Mouse (Mus musculus) liver, postnatal 0 days (tissue): Measurements from ENCODE around the gene Tunar. TPM values are rescaled to one million over a fixed set of nuclear protein-coding genes. Genes with fewer than 3 reads are reported as not detected.

Experiments
- ATAC-seq: fragments of 200-750 bp; cut with Nextera tagmentation; 2 replicates; pipeline ENCODE4 v1.8.0; 2017; ENCODE audit warnings: mild to moderate bottlenecking, moderate library complexity
- DNase-seq: peaks from one replicate; pipeline ENCODE4 v3.0.0-alpha.2; 2016
- H3K27ac ChIP-seq: fragments of 300-500 bp; sonication (generic); 2 replicates; pipeline ENCODE4 v1.5.1; 2014; ENCODE audit warnings: antibody characterized with exemption, moderate library complexity, mild to moderate bottlenecking, low read depth
- H3K27me3 ChIP-seq: fragments of 300-500 bp; sonication (generic); 2 replicates; pipeline ENCODE4 v1.6.1; 2014; ENCODE audit warnings: low read length, control low read depth, mixed read lengths; ENCODE audit not compliant: insufficient read depth
- H3K36me3 ChIP-seq: fragments of 300-500 bp; sonication (generic); replicated peaks from 2 replicates; pipeline ENCODE4 v1.6.1; 2014; ENCODE audit warnings: mild to moderate bottlenecking, control low read depth, low read length, moderate library complexity, mixed read lengths; ENCODE audit not compliant: insufficient read depth
- H3K4me1 ChIP-seq: fragments of 300-500 bp; sonication (generic); 2 replicates; pipeline ENCODE4 v1.6.1; 2014; ENCODE audit warnings: antibody characterized with exemption, mild to moderate bottlenecking, control low read depth; ENCODE audit not compliant: insufficient read depth
- H3K4me2 ChIP-seq: fragments of 300-500 bp; sonication (generic); 2 replicates; pipeline ENCODE4 v1.6.1; 2014; ENCODE audit warnings: low read depth, mild to moderate bottlenecking, low read length, moderate library complexity, mixed read lengths
- H3K4me3 ChIP-seq: fragments of 300-500 bp; sonication (generic); 2 replicates; pipeline ENCODE4 v1.5.1; 2014; ENCODE audit warnings: low read depth, low read length
- H3K9ac ChIP-seq: fragments of 300-500 bp; sonication (generic); replicated peaks from 2 replicates; pipeline ENCODE4 v1.6.1; 2014; ENCODE audit warnings: mild to moderate bottlenecking, moderate library complexity
- H3K9me3 ChIP-seq: fragments of 300-500 bp; sonication (generic); 2 replicates; pipeline ENCODE4 v1.6.1; 2016; ENCODE audit warnings: mild to moderate bottlenecking, control low read depth, low read length, mixed read lengths
- CTCF ChIP-seq: sonication (generic); IDR thresholded peaks from 2 replicates; pipeline ENCODE4 v1.5.1; 2016; ENCODE audit warnings: antibody characterized with exemption, low read depth
- EP300 ChIP-seq: IDR thresholded peaks from 2 replicates; pipeline ENCODE4 v1.6.1; 2016; ENCODE audit warnings: antibody characterized with exemption, low read depth, mild to moderate bottlenecking
- WGBS: fragments of 180-500 bp; shearing (Covaris S2); extraction: QIAGEN DNeasy Blood & Tissue Kit; methylation state at CpG from one replicate; pipeline ENCODE4 v1.1.7; 2014; ENCODE audit not compliant: insufficient replicate concordance; 5-methylcytosine and 5-hydroxymethylcytosine counted together
- polyA plus RNA-seq: library from polyadenylated mRNA; unstranded; fragments of >200 nt; fragmentation: Nextera tagmentation; extraction: Ambion mirVana; gene quantifications from 2 replicates; pipeline ENCODE4 v1.2.1, GENCODE M21; 2015

The Tunar gene
- polyA plus RNA-seq, 1 experiment from 2014 or later: not detected

DNA sequence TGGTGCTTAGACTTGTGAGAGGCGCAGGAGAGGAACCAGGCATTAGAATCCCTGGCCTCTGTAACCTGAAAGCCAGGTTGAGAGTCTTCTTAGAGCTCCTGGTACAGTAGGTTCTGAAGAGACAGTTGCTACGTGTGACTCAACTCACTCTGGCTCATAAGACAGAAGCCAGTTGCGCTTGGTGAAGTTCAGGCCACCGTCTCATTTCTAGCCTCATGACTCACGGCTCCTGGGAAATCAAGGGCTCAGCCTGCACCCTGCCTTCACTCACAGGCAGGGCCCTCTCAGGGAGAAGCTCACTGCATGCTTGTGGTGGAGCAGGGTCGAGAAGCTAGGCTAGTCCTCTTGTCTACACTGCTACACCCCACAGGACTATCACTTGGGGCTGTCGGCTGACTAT is 92.9 kb downstream of the Tunar start:
- WGBS: 56% methylated on average over 7 of the region's 7 CpGs
- H3K9me3 ChIP-seq: no peaks in the 10 kb centered on the region
- H3K4me3 ChIP-seq: no peak overlapping the region
- H3K36me3 ChIP-seq: no peaks in the 10 kb centered on the region
- H3K4me2 ChIP-seq: no peak overlapping the region
- H3K4me1 ChIP-seq: no peaks in the 10 kb centered on the region
- no peaks in the 10 kb centered on the region for H3K27me3 ChIP-seq
- no peak overlapping the region for H3K27ac ChIP-seq
- TF ChIP-seq EP300 (no peak), CTCF (no peak)
- no peak overlapping the region for H3K9ac ChIP-seq
- DNase-seq (no peak), ATAC-seq (no peak)

- H3K27ac ChIP-seq: no peak overlapping the region
- 29% methylated on average over 10 of the region's 10 CpGs for WGBS
- no peak overlapping the region for H3K4me3 ChIP-seq
- H3K9me3 ChIP-seq: no peaks in the 10 kb centered on the region
- no peaks in the 10 kb centered on the region for H3K4me1 ChIP-seq
- no peaks in the 10 kb centered on the region for H3K36me3 ChIP-seq
- peak; percentile 67 for DNase-seq
- H3K4me2 ChIP-seq: no peak overlapping the region
- peak; percentile 47; the same call in 1 of the 2 replicates for ATAC-seq
- TF ChIP-seq EP300 (no peak), CTCF (peak; percentile 67)
- H3K27me3 ChIP-seq: no peaks in the 10 kb centered on the region
- H3K9ac ChIP-seq: no peak overlapping the region
Observed at GRCm38 (mm10) chr12:105427039-105427757, 93.5 kb downstream of the Tunar start.

GRCm38 (mm10) chr12:105431872-105432271 is 98.2 kb downstream of the Tunar start:
- H3K4me3 ChIP-seq: no peak overlapping the region
- TF ChIP-seq EP300 (no peak), CTCF (peak; percentile 37; the same call in 1 of the 2 replicates)
- H3K27ac ChIP-seq: no peak overlapping the region
- no peaks in the 10 kb centered on the region for H3K36me3 ChIP-seq
- DNase-seq: no peak
- H3K27me3 ChIP-seq: no peaks in the 10 kb centered on the region
- H3K4me2 ChIP-seq: no peak overlapping the region
- WGBS: 32% methylated on average over 3 of the region's 3 CpGs
- no peak overlapping the region for H3K9ac ChIP-seq
- H3K9me3 ChIP-seq: no peaks in the 10 kb centered on the region
- ATAC-seq: no peak
- H3K4me1 ChIP-seq: no peaks in the 10 kb centered on the region

GRCm38 (mm10) chr12:105432807-105433206 is 99.1 kb downstream of the Tunar start:
- Histone ChIP-seq H3K36me3 (no peaks in the 10 kb centered on the region), H3K4me3 (no peak overlapping the region), H3K27me3 (no peaks in the 10 kb centered on the region), H3K4me1 (no peaks in the 10 kb centered on the region), H3K4me2 (no peak overlapping the region), H3K9ac (no peak overlapping the region), H3K27ac (no peak overlapping the region), H3K9me3 (no peaks in the 10 kb centered on the region)
- DNase-seq: no peak
- TF ChIP-seq EP300 (no peak), CTCF (no peak)
- peak; percentile 41; the same call in 1 of the 2 replicates for ATAC-seq
- 50% methylated on average over 3 of the region's 3 CpGs for WGBS

Other genes with a start within 250 kb of the Tunar start
- not detected in 2 replicates for gene Tcl1b2, start 187.9 kb upstream of the Tunar start, polyA plus RNA-seq
- gene Tcl1b1, start 174.2 kb upstream of the Tunar start, polyA plus RNA-seq: not detected in 2 replicates
- not detected in 2 replicates for gene Tcl1b5, start 157.5 kb upstream of the Tunar start, polyA plus RNA-seq
- not detected in 2 replicates for gene Tcl1b3, start 142.8 kb upstream of the Tunar start, polyA plus RNA-seq
- not detected in 2 replicates for gene Tcl1b4, start 131.9 kb upstream of the Tunar start, polyA plus RNA-seq
- not detected in 2 replicates for gene Tcl1, start 111.1 kb upstream of the Tunar start, polyA plus RNA-seq
- 0.05 TPM in 2 replicates for gene D430019H16Rik, start 120.0 kb downstream of the Tunar start, polyA plus RNA-seq
- gene Bdkrb2, start 229.4 kb downstream of the Tunar start, polyA plus RNA-seq: 0.05 TPM in 1 of 2 replicates, not detected in the other